Mouse (Mus musculus) yolk sac, embryonic 10.5 days (tissue): ENCODE data around the gene G0s2.

Experiments
- DNase-seq: peaks from one replicate; pipeline ENCODE4 v3.0.0-alpha.2; 2017; ENCODE audit warnings: low spot score

G0s2 gene

DNA sequence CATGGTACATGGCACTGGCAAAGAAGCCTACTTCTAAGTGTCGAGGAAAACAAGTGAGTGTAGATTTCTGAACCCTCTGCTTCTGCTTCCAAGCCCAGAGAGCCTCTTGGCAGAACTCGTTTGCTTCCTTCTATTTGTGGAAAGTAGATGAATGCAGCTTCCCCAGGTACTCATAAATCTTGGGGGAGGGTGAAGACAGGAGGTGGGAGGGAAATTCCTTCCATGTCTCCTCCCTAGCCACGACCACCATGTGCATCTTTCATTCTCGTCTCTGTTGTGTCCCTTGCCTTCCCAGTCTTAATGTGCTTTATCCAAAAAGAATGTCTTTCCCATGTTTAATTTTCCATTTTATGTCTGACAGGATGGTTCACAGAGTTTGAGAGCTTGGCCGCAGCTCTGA, 20.4 kb downstream of the G0s2 start:
- no peak for DNase-seq

DNA sequence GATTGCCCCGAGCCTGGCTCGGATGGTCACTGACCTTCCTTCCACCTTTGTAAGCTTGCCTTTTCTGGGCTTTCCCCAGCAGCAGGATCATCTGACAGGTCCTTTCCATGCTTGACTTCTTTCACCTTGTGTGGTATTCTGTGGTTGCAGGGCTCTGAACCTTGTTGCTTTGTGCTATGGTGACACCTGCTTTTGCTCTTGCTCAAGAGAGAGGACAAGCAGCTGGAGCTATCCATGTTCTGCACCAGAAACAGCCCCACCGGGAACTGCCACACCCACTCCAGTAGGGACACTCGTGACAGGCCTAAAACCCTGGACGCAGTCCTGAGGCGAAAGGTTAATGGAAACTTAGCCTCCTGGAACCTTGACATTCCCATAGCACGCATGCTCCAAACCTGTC, 21.6 kb downstream of the G0s2 start:
- DNase-seq = no peak

DNA sequence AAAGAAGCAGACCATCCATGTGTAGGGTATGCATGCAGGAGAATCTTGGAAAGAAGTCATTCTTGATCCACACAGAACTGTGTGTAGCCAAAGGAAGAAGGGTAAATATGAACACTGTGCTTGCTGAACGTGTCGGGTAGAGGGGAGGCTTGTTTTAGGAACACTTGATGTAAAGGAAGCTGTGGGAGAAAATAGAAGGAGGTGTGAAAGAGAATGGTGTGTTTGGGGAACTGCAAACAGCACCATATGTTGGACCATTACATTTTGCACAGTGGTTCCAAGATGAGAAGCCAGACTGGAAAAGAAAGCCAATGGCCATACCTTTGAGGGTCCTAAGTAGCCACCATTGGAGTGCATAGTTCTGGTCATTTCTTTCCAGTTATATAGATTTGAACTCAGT, 23.0 kb downstream of the G0s2 start:
- DNase-seq = no peak

GRCm38 (mm10) chr1:193244235-193244634, 28.8 kb downstream of the G0s2 start:
- DNase-seq = no peak

DNA sequence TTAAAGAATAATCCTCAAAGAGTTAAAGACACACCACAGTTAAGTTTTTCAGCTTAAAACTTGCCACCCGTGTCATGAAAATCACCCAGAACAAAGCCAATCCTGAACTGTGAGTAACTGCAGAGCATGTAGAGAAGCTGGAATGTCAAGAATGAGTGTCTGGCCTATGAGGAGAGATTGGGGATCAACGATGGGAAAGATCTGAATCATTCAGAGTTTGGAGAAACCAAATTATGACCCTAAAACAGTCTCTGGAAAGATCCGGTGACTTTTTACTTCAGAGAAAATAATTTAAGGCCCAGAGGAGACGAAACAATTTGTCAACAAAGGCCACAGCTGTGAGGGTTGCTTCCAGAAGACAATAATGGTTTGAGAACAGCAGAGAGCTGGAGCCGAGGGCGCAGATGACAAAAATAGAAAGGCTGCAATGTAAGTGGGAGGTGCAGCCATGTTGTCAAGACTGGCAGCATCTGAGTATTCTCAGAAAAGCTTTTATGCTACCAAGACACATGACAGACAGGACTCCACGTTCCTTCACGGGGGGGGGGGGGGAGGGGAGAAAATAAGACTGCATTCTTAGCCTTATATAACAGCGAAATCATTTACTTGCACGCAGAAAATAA, 29.3 kb downstream of the G0s2 start:
- DNase-seq = peak; percentile 14

DNA sequence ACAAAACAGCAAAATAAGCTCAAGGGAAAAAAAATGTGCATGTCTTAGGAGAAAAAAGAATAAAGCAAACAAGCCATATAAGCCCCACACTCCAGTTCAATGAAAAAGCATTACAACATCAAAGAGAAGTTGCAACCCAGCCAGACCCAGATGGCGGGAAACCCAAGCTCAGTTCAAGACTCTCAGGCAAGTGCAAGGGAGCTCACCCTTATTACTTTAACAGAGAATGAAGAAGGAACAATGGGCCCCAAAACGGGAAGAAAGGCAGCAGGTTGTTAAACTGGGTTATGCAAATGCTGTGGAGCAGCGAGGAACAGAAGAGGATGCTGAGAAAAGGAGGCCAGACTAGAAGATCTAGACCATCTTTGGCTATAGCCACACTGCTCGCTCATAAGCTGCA, 30.2 kb downstream of the G0s2 start:
- no peak for DNase-seq

DNA sequence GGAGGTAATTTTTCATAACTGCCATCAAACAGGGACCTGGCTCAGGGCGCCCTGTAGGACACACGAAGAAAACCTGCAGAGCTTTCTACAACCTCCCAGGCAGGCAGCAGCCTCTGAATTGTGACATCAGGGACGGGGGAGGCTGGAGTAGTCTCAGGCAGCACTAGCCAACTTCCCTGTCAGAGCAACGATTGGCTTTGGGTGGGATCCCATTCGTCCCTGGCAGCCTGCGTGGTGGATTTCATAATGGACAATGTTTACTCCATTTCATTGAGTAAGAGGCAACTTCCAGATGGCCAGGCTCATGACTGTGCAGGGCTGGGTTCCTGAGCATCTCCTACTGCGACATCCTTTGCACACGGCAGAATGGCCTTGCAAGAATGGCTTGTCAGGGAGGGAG, 30.8 kb downstream of the G0s2 start:
- no peak for DNase-seq

- no peak for DNase-seq
These were observed 31.6 kb downstream of the G0s2 start for GRCm38 (mm10) chr1:193241436-193241835.

- no peak for DNase-seq
These were observed 34.6 kb downstream of the G0s2 start for GRCm38 (mm10) chr1:193238426-193238825.

DNA sequence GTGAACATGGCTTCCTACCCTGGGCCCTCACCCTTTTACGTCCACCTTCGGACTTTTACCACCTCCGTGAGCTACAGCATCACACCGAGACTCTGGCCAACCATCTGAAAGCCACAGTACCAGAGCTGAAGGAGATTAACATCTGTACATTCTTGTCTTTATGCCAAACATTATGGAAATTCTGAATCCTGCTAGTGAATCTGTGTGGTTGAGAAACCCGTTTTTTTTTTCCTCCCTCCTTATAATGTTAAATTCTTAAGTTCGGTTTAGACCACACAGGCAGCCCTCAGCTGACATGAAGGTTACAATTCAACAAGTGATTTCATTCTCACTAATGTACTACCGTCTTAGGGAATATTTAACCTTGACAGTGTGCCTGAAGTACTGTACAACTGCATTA, 38.1 kb downstream of the G0s2 start:
- no peak for DNase-seq

DNA sequence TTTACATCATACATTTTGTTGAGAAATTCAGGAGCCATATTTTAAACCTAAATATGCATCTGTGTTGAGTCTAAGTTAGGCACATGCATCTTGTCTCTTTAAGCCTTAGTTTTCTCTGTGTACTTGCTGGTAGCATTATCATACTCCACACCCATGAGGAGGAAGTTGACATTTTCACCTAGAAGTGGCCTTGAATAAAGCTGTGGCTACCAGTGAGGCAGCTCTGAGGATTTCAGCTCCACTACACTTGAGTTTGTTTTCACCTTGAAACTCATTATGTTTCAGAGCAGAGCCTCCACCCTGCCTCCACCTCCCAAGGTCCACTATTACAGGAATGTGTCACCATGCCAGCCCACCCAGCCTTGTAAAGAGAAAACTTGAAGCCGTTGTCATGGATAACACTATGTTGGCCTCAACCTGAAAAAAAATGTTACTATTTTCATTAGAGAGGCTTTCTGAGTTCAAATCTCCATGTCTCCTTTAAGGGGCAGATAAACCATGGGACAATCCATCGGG, 38.8 kb downstream of the G0s2 start:
- no peak for DNase-seq

DNA sequence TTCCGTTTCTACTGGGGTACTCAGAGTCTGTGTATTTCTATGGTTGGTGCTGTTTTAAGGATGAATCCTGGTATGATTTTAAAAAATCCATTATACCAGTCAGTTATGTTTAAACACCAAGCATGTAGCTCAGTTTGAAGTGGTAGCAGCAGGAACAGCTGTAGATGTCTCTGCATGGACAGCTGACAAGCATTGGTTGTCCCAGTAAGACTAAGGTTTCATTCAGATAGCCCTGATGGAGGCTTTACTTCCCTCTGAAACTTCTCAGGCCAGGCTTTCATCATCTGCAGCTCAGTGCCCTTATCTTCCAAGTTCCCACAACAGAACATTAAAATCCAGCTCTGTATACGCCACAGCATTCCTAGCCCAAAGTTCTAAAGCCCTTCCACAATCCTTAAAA, 40.3 kb downstream of the G0s2 start:
- DNase-seq = no peak

DNA sequence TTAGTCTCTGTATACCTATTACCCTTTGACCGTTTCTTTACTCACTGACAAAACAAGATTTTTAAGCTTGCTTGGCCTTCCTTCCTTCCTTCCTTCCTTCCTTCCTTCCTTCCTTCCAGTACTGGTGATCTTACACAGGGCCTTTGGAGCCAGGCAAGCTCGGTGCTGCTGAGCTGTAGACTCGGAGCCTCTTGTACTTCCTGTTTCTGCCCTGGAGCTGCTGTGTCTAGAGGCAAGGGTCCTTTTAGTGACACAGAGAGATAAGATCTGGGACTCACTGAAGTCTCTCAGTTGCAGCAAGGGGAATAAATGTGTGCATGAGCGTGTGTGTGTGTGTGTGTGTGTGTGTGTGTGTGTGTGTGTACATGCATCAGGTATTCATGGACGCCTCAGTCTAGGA, 42.1 kb downstream of the G0s2 start:
- no peak for DNase-seq

DNA sequence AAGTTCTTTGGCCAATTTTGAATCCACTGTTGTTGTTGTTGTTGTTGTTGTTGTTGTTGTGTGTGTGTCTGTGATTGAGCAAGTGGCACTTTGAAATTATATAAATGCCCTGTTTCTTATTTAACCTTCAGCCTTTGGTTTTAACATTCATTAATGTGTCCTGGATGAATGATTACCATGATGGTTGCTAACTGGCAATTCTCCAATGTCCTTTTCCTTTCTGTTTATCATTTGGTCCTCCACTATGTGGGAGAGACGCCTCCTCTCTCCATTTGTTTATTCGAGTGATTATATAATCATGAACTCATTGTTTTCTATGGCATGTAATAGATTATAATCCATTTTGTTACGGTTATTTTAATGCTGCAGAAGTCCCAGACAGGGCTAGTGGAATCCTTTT, 42.5 kb downstream of the G0s2 start:
- DNase-seq = no peak

GRCm38 (mm10) chr1:193229570-193229969, 43.4 kb downstream of the G0s2 start:
- no peak for DNase-seq

DNA sequence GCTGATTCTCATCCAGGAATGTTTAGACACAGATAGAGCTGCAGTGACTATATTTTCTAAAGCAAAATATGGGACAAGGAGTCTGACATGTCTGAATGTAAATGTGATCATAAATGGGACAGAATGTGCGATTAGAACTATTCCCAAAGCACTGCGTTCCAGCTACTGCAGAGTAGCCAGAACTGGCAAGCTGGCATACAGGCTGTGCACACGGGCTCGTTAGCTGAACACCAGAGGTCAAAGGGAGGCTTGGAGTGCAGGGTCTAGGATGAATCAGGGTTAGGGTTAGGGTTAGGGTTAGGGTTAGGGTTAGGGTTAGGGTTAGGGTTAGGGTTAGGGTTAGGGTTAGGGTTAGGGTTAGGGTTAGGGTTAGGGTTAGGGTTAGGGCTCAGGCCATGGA, 45.5 kb downstream of the G0s2 start:
- no peak for DNase-seq

- no peak for DNase-seq
These were observed 46.1 kb downstream of the G0s2 start for GRCm38 (mm10) chr1:193226724-193227522.

DNA sequence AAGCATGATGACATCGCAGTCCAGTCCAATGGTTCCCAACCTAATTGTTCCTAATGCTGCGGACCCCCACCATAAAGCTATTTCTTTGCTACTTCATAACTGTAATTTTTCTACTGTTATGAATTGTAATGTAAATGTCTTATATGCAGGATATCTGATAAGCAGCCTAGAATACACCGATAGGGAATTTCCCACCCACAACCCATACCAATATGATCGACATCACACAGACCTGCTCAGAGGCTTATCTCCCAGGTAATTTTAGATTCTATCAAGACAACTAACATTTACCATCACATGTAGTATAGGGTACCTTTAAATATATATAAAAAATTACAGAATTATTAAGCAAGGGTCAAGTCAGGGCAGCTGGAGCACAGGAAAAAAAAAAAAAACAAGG, 46.9 kb downstream of the G0s2 start:
- no peak for DNase-seq

GRCm38 (mm10) chr1:193225531-193225930, 47.5 kb downstream of the G0s2 start:
- no peak for DNase-seq
